Mouse (Mus musculus): Measurements from ENCODE around the gene Ndufb7.

GRCm38 (mm10) chr8:83573140-83573875 lies 6.8 kb downstream of the Ndufb7 start:
- TF ChIP-seq CTCF (IDR thresholded peaks at IDR 0.05; ENCODE audit: control insufficient read depth, insufficient read depth, insufficient read length), result no peak
- no peak for TF ChIP-seq MYOD1 (IDR thresholded peaks at IDR 0.05; ENCODE audit: control insufficient read depth, insufficient read length, low read depth)
- TF ChIP-seq USF1 (IDR thresholded peaks at IDR 0.05; ENCODE audit: low read depth), result no peak

Measured in C2C12 (cell line).